Mouse (Mus musculus): ENCODE measurements at regions not wholly inside any gene's neighbourhood (a gene's known extent, or its start where the extent isn't known, plus 50 kb on each side); places are given as distances from the start of the nearest gene placed in this dataset.

DNA sequence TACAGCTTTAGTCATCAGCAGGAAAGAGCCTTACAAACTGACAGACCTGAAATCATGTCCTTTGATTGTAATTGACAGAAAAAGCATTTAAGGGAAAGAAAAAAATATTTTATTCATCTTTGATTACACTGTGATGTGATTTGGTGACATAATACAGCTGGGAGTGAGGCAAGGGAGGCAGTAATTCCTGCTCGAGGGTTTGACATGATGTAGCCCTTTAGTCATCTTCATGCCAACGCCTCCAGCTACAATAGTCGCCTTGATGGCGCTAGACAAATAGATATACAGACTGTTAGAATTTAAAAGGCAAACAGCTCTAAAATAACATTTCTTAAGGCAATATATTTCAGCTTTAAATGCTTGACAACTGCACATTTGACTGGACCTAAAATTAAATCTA lies 226.3 kb upstream of the Zic1 start:
- Histone ChIP-seq H3K4me1 (replicated peaks; ENCODE audit: insufficient read depth, low read length) (no peaks in the 10 kb centered on the region), H3K27ac (no peak overlapping the region), H3K4me3 (replicated peaks; ENCODE audit: low read depth, low read length) (no peak overlapping the region), H3K9me3 (replicated peaks; ENCODE audit: low read length) (no peaks in the 10 kb centered on the region), H3K36me3 (ENCODE audit: insufficient read depth, low read length) (no peaks in the 10 kb centered on the region), H3K9ac (ENCODE audit: low read depth, low read length) (no peak overlapping the region), H3K27me3 (ENCODE audit: insufficient read depth, low read length) (no peaks in the 10 kb centered on the region), H3K4me2 (ENCODE audit: low read length) (no peak overlapping the region)
- WGBS: 40% methylated on average over 4 of the region's 4 CpGs
- DNase-seq (ENCODE audit: low spot score) (no peak), ATAC-seq (replicated peaks; ENCODE audit: low FRiP score, low read depth) (no peak)
- no peak for TF ChIP-seq CTCF (IDR thresholded peaks at IDR 0.05; ENCODE audit: low read depth)

DNA sequence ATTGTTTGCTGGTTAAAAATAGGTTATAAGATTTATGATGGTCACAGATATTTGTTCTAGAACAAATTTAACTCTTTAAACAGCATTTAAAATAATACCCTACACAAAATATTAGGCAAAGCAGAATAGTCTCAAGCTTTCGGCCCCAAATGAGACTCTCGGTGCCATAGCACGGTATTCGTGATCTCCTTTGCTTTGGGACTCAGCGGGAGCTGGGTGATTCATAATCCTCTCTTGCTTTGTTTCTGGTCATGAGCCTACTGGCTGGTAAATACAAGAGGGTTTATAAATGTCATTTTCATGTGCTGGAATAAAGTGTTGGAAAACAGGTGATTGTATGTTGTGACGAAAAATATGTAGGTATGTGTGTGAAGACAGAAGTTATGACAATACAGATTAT lies 223.1 kb upstream of the Zic1 start:
- 88% methylated on average over 6 of the region's 6 CpGs for WGBS
- DNase-seq (ENCODE audit: low spot score): no peak
- H3K4me2 ChIP-seq (ENCODE audit: low read length): no peak overlapping the region
- H3K9ac ChIP-seq (ENCODE audit: low read depth, low read length): no peak overlapping the region
- ATAC-seq (replicated peaks; ENCODE audit: low FRiP score, low read depth): no peak
- no peaks in the 10 kb centered on the region for H3K4me1 ChIP-seq (replicated peaks; ENCODE audit: insufficient read depth, low read length)
- H3K27ac ChIP-seq: no peak overlapping the region
- no peaks in the 10 kb centered on the region for H3K27me3 ChIP-seq (ENCODE audit: insufficient read depth, low read length)
- no peaks in the 10 kb centered on the region for H3K9me3 ChIP-seq (replicated peaks; ENCODE audit: low read length)
- no peak overlapping the region for H3K4me3 ChIP-seq (replicated peaks; ENCODE audit: low read depth, low read length)
- TF ChIP-seq CTCF (IDR thresholded peaks at IDR 0.05; ENCODE audit: low read depth): no peak
- H3K36me3 ChIP-seq (ENCODE audit: insufficient read depth, low read length): no peaks in the 10 kb centered on the region

DNA sequence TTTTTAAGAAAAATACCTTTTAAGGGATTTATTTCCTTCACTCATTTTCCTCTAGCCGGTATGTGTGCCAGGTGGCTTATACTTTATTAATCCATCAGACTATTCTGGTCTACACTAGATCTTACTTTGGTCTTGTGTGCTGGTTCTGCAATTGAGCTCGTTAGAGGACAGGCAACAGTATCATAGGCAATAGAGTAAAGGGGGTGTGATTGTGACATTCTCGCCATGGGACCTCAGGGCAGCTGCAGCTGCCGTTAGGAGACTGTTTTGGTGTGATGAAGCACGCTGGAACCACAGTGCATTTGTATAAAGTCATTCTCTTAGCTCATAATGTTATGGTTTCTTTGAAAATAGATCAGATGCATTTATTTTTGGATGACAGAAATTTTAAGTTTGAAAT lies 222.3 kb upstream of the Zic1 start:
- no peak overlapping the region for H3K4me2 ChIP-seq (ENCODE audit: low read length)
- no peak overlapping the region for H3K4me3 ChIP-seq (replicated peaks; ENCODE audit: low read depth, low read length)
- H3K36me3 ChIP-seq (ENCODE audit: insufficient read depth, low read length): no peaks in the 10 kb centered on the region
- WGBS: 49% methylated on average over 5 of the region's 5 CpGs
- H3K27me3 ChIP-seq (ENCODE audit: insufficient read depth, low read length): no peaks in the 10 kb centered on the region
- H3K9ac ChIP-seq (ENCODE audit: low read depth, low read length): no peak overlapping the region
- H3K27ac ChIP-seq: no peak overlapping the region
- no peak for TF ChIP-seq CTCF (IDR thresholded peaks at IDR 0.05; ENCODE audit: low read depth)
- H3K9me3 ChIP-seq (replicated peaks; ENCODE audit: low read length): no peaks in the 10 kb centered on the region
- ATAC-seq (replicated peaks; ENCODE audit: low FRiP score, low read depth): no peak
- no peak for DNase-seq (ENCODE audit: low spot score)
- H3K4me1 ChIP-seq (replicated peaks; ENCODE audit: insufficient read depth, low read length): no peaks in the 10 kb centered on the region

DNA sequence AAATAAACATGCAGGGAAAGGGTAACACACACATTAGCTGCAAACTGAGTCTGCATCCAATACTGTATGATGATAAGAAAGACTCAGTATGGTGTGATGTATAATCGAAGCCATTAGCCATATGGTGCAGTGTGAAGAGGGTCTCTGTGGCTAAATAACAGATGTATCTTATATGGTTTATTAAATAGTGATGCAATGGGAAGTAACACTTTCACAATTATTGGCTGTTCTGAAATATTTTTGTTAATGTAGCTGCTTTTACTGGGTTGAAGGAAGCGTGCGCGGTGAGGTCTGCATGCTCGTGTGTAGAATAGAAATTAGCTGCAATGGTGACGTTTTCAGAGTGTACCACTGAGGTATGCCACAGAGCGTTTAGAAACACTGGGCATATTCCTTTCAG lies 221.7 kb upstream of the Zic1 start:
- WGBS: 89% methylated on average over 7 of the region's 7 CpGs
- Histone ChIP-seq H3K36me3 (ENCODE audit: insufficient read depth, low read length) (no peaks in the 10 kb centered on the region), H3K9me3 (replicated peaks; ENCODE audit: low read length) (no peaks in the 10 kb centered on the region), H3K4me1 (replicated peaks; ENCODE audit: insufficient read depth, low read length) (no peaks in the 10 kb centered on the region), H3K27me3 (ENCODE audit: insufficient read depth, low read length) (no peaks in the 10 kb centered on the region), H3K9ac (ENCODE audit: low read depth, low read length) (no peak overlapping the region), H3K4me2 (ENCODE audit: low read length) (no peak overlapping the region), H3K4me3 (replicated peaks; ENCODE audit: low read depth, low read length) (no peak overlapping the region), H3K27ac (no peak overlapping the region)
- no peak for ATAC-seq (replicated peaks; ENCODE audit: low FRiP score, low read depth)
- TF ChIP-seq CTCF (IDR thresholded peaks at IDR 0.05; ENCODE audit: low read depth): no peak
- DNase-seq (ENCODE audit: low spot score): no peak

DNA sequence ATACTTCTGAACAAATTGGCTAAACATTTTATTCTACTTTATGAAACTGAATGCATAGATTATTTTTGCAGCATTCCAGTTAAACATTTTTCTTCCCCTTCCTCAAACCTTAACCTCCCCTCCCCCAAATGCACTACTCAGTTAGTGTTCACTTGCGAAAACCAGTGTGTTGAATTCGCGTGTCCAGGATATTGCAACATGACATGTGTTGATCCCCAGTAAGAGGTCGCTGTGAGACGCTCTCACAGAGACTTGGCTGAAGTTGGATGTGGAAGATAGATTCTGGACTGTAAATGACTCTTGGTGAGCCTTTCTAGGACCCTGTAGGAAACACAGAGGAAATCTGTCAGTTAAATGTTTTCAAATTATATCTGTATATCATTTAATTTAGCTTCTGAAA lies 221.0 kb upstream of the Zic1 start:
- no peak overlapping the region for H3K4me2 ChIP-seq (ENCODE audit: low read length)
- H3K4me1 ChIP-seq (replicated peaks; ENCODE audit: insufficient read depth, low read length): no peaks in the 10 kb centered on the region
- no peak for ATAC-seq (replicated peaks; ENCODE audit: low FRiP score, low read depth)
- no peak overlapping the region for H3K27ac ChIP-seq
- H3K9ac ChIP-seq (ENCODE audit: low read depth, low read length): no peak overlapping the region
- DNase-seq (ENCODE audit: low spot score): no peak
- no peak for TF ChIP-seq CTCF (IDR thresholded peaks at IDR 0.05; ENCODE audit: low read depth)
- WGBS: 75% methylated on average over 5 of the region's 5 CpGs
- H3K4me3 ChIP-seq (replicated peaks; ENCODE audit: low read depth, low read length): no peak overlapping the region
- H3K9me3 ChIP-seq (replicated peaks; ENCODE audit: low read length): no peaks in the 10 kb centered on the region
- no peaks in the 10 kb centered on the region for H3K36me3 ChIP-seq (ENCODE audit: insufficient read depth, low read length)
- no peaks in the 10 kb centered on the region for H3K27me3 ChIP-seq (ENCODE audit: insufficient read depth, low read length)

DNA sequence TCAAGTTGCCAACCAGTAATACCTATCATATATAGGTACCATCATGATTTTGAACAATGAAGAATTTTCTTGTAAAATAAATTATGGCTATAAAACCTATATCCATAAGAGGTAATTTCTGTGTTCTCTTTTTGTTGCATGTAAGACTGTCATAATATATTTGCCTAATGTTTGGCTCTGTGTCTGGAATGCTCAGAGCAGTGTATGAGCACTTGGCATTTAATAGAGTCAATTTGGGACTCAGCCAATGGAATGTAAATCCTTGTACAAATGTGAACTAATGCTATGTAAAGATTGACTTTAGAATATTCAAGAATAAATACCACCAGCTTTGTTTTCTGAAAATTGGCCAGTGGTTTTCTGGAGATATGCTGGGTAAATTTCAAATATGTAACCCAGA lies 208.5 kb upstream of the Zic1 start:
- Histone ChIP-seq H3K9me3 (replicated peaks; ENCODE audit: low read length) (no peaks in the 10 kb centered on the region), H3K4me3 (replicated peaks; ENCODE audit: low read depth, low read length) (no peak overlapping the region), H3K27me3 (ENCODE audit: insufficient read depth, low read length) (no peaks in the 10 kb centered on the region), H3K9ac (ENCODE audit: low read depth, low read length) (no peak overlapping the region), H3K36me3 (ENCODE audit: insufficient read depth, low read length) (no peaks in the 10 kb centered on the region), H3K4me2 (ENCODE audit: low read length) (no peak overlapping the region), H3K4me1 (replicated peaks; ENCODE audit: insufficient read depth, low read length) (no peaks in the 10 kb centered on the region), H3K27ac (no peak overlapping the region)
- no peak for DNase-seq (ENCODE audit: low spot score)
- no peak for TF ChIP-seq CTCF (IDR thresholded peaks at IDR 0.05; ENCODE audit: low read depth)
- ATAC-seq (replicated peaks; ENCODE audit: low FRiP score, low read depth): no peak

DNA sequence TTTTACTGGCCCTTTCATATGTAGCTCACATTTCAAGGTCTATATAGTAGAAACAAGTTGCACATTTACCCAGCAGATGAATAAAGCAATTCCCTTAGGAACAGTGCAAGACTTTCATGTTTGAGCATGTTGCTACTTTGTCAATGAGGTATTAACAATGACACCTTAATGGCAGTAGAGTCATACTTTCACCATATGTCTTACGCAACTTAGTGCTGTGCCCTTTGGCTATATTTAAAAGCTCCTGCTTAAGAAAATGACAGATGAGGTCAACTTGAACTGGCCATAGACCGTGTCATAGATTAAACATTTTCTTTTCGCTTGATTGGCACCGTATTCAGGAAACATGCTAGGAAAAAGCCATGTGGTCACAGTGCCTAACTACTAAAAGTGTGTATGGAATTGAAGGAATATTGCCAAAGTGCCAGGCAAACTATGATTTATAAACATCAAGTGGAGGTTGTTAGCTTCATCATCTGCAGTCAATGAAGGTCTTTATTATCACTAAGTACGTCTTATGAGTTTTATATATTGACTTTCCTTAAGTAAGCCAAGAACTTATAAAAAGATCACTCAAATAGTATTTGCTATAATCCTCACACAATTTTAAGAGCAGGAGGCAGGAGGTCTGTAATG lies 200.5 kb upstream of the Zic1 start:
- H3K36me3 ChIP-seq (ENCODE audit: insufficient read depth, low read length): no peaks in the 10 kb centered on the region
- no peaks in the 10 kb centered on the region for H3K4me1 ChIP-seq (replicated peaks; ENCODE audit: insufficient read depth, low read length)
- 70% methylated on average over 5 of the region's 5 CpGs for WGBS
- no peak overlapping the region for H3K4me3 ChIP-seq (replicated peaks; ENCODE audit: low read depth, low read length)
- DNase-seq (ENCODE audit: low spot score): no peak
- no peaks in the 10 kb centered on the region for H3K9me3 ChIP-seq (replicated peaks; ENCODE audit: low read length)
- no peak overlapping the region for H3K9ac ChIP-seq (ENCODE audit: low read depth, low read length)
- H3K27ac ChIP-seq: no peak overlapping the region
- no peaks in the 10 kb centered on the region; the same call in 1 of the 2 replicates for H3K27me3 ChIP-seq (ENCODE audit: insufficient read depth, low read length)
- H3K4me2 ChIP-seq (ENCODE audit: low read length): no peak overlapping the region
- no peak for TF ChIP-seq CTCF (IDR thresholded peaks at IDR 0.05; ENCODE audit: low read depth)
- ATAC-seq (replicated peaks; ENCODE audit: low FRiP score, low read depth): no peak

Data from kidney, postnatal 0 days (tissue).